Mouse (Mus musculus): ENCODE results near the gene Prr7. TPM values are rescaled to one million over a fixed set of nuclear protein-coding genes. Genes with fewer than 3 reads are reported as not detected.

Gene Prr7
- polyA plus RNA-seq (2014; fragmentation: Illumina TruSeq; extraction: RNeasy Lipid Tissue Mini Kit (QIAGEN cat#74804); ENCODE audit: low read depth, low replicate concordance), result not detected

GRCm38 (mm10) chr13:55464027-55464884 lies at the start of gene Prr7:
Gene Prr7 (plus strand): TSS chr13:55464267.

GRCm38 (mm10) chr13:55414743-55415380 lies 49.2 kb upstream of the Prr7 start, which contains the start of gene Pfn3:
Gene Pfn3 (minus strand): TSS chr13:55415232.

GRCm38 (mm10) chr13:55426613-55427012 lies 37.5 kb upstream of the Prr7 start, which contains the start of gene F12:
Gene F12 (minus strand): TSS chr13:55426793.

GRCm38 (mm10) chr13:55444937-55445315 lies 19.1 kb upstream of the Prr7 start, which contains the start of gene Grk6:
Gene Grk6 (plus strand): TSS chr13:55445072.

GRCm38 (mm10) chr13:55487578-55488498 lies 23.8 kb downstream of the Prr7 start, which contains the start of gene Dbn1:
Gene Dbn1 (minus strand): TSS chr13:55488111.

GRCm38 (mm10) chr13:55513111-55513748 lies 49.2 kb downstream of the Prr7 start, which contains the start of gene Pdlim7:
Gene Pdlim7 (minus strand): TSS chr13:55513676.

Other genes starting within 250 kb of the Prr7 start
- gene Prelid1, start 143.8 kb upstream of the Prr7 start, polyA plus RNA-seq (2014; fragmentation: Illumina TruSeq; extraction: RNeasy Lipid Tissue Mini Kit (QIAGEN cat#74804); ENCODE audit: low read depth, low replicate concordance), result 35.7 TPM
- 62.0 TPM for gene Rab24, start 142.3 kb upstream of the Prr7 start, polyA plus RNA-seq (2014; fragmentation: Illumina TruSeq; extraction: RNeasy Lipid Tissue Mini Kit (QIAGEN cat#74804); ENCODE audit: low read depth, low replicate concordance)
- gene Mxd3, start 134.4 kb upstream of the Prr7 start, polyA plus RNA-seq (2014; fragmentation: Illumina TruSeq; extraction: RNeasy Lipid Tissue Mini Kit (QIAGEN cat#74804); ENCODE audit: low read depth, low replicate concordance), result not detected
- gene Lman2, start 101.5 kb upstream of the Prr7 start, polyA plus RNA-seq (2014; fragmentation: Illumina TruSeq; extraction: RNeasy Lipid Tissue Mini Kit (QIAGEN cat#74804); ENCODE audit: low read depth, low replicate concordance), result 50.8 TPM
- 0.58 TPM for gene Rgs14, start 94.5 kb upstream of the Prr7 start, polyA plus RNA-seq (2014; fragmentation: Illumina TruSeq; extraction: RNeasy Lipid Tissue Mini Kit (QIAGEN cat#74804); ENCODE audit: low read depth, low replicate concordance)
- gene Slc34a1, start 66.1 kb upstream of the Prr7 start, polyA plus RNA-seq (2014; fragmentation: Illumina TruSeq; extraction: RNeasy Lipid Tissue Mini Kit (QIAGEN cat#74804); ENCODE audit: low read depth, low replicate concordance), result not detected
- not detected for gene Pfn3, start 49.0 kb upstream of the Prr7 start, polyA plus RNA-seq (2014; fragmentation: Illumina TruSeq; extraction: RNeasy Lipid Tissue Mini Kit (QIAGEN cat#74804); ENCODE audit: low read depth, low replicate concordance)
- not detected for gene F12, start 37.5 kb upstream of the Prr7 start, polyA plus RNA-seq (2014; fragmentation: Illumina TruSeq; extraction: RNeasy Lipid Tissue Mini Kit (QIAGEN cat#74804); ENCODE audit: low read depth, low replicate concordance)
- 19.9 TPM for gene Grk6, start 19.2 kb upstream of the Prr7 start, polyA plus RNA-seq (2014; fragmentation: Illumina TruSeq; extraction: RNeasy Lipid Tissue Mini Kit (QIAGEN cat#74804); ENCODE audit: low read depth, low replicate concordance)
- 7.0 TPM for gene Dbn1, start 23.8 kb downstream of the Prr7 start, polyA plus RNA-seq (2014; fragmentation: Illumina TruSeq; extraction: RNeasy Lipid Tissue Mini Kit (QIAGEN cat#74804); ENCODE audit: low read depth, low replicate concordance)
- 65.4 TPM for gene Pdlim7, start 49.4 kb downstream of the Prr7 start, polyA plus RNA-seq (2014; fragmentation: Illumina TruSeq; extraction: RNeasy Lipid Tissue Mini Kit (QIAGEN cat#74804); ENCODE audit: low read depth, low replicate concordance)
- 2.6 TPM for gene Dok3, start 65.0 kb downstream of the Prr7 start, polyA plus RNA-seq (2014; fragmentation: Illumina TruSeq; extraction: RNeasy Lipid Tissue Mini Kit (QIAGEN cat#74804); ENCODE audit: low read depth, low replicate concordance)
- gene Ddx41, start 72.4 kb downstream of the Prr7 start, polyA plus RNA-seq (2014; fragmentation: Illumina TruSeq; extraction: RNeasy Lipid Tissue Mini Kit (QIAGEN cat#74804); ENCODE audit: low read depth, low replicate concordance), result 15.0 TPM
- 48.4 TPM for gene Fam193b, start 106.9 kb downstream of the Prr7 start, polyA plus RNA-seq (2014; fragmentation: Illumina TruSeq; extraction: RNeasy Lipid Tissue Mini Kit (QIAGEN cat#74804); ENCODE audit: low read depth, low replicate concordance)
- 97.7 TPM for gene Tmed9, start 109.5 kb downstream of the Prr7 start, polyA plus RNA-seq (2014; fragmentation: Illumina TruSeq; extraction: RNeasy Lipid Tissue Mini Kit (QIAGEN cat#74804); ENCODE audit: low read depth, low replicate concordance)
- 10.3 TPM for gene B4galt7, start 135.6 kb downstream of the Prr7 start, polyA plus RNA-seq (2014; fragmentation: Illumina TruSeq; extraction: RNeasy Lipid Tissue Mini Kit (QIAGEN cat#74804); ENCODE audit: low read depth, low replicate concordance)
- 17.0 TPM for gene Caml, start 158.7 kb downstream of the Prr7 start, polyA plus RNA-seq (2014; fragmentation: Illumina TruSeq; extraction: RNeasy Lipid Tissue Mini Kit (QIAGEN cat#74804); ENCODE audit: low read depth, low replicate concordance)
- 25.7 TPM for gene Ddx46, start 170.8 kb downstream of the Prr7 start, polyA plus RNA-seq (2014; fragmentation: Illumina TruSeq; extraction: RNeasy Lipid Tissue Mini Kit (QIAGEN cat#74804); ENCODE audit: low read depth, low replicate concordance)
- 44.1 TPM for gene B230219D22Rik, start 228.9 kb downstream of the Prr7 start, polyA plus RNA-seq (2014; fragmentation: Illumina TruSeq; extraction: RNeasy Lipid Tissue Mini Kit (QIAGEN cat#74804); ENCODE audit: low read depth, low replicate concordance)

Measured in heart, adult 10 weeks (tissue).